Mouse (Mus musculus) liver, embryonic 14.5 days (tissue): Measurements from ENCODE around the gene Cth.

Experiments
- CTCF ChIP-seq: IDR thresholded peaks from 2 replicates; pipeline ENCODE4 v1.5.1; 2016; ENCODE audit warnings: antibody characterized with exemption, low read depth, control low read depth
- EP300 ChIP-seq: IDR thresholded peaks from 2 replicates; pipeline ENCODE4 v1.6.1; 2016; ENCODE audit warnings: antibody characterized with exemption, low read depth

DNA sequence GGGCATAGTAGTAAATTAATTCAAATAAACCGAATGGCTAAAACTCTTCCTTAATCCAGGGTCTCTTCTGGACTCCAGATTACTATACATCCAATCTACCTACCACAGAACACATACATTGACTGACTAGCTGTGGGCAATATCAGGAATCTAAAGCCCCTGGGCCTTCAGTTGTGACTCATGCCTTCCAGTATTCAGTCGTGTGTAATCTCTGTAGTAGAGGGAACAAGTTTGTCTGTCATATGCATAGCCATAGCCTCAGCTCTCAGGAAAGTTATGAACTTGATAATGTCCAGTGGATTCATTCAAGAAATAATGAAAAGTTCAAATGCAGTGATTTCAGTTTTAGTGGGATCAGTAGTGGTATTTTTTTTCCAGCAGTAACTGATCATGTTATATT lies 59.0 kb downstream of the Cth start:
- TF ChIP-seq EP300 (no peak), CTCF (no peak)
